Mouse (Mus musculus) mature B cell (primary cell): ENCODE data around the gene Cobll1.
"Not testable (repeated sequence)": the region's sequence is repeated elsewhere in the genome, so short reads cannot be mapped to it uniquely, and the experiment has no call there.

Experiments used
- in situ Hi-C: fragments of 300-500 bp; cut with MboI; formaldehyde crosslinking; loops from 2 replicates; pipeline ENCODE4 v1.14.3; 2019

Cobll1 gene

GRCm38 (mm10) chr2:65238964-65239570, at the start of gene Cobll1:
TSS of gene Cobll1 (minus strand) at chr2:65239403.
- in situ Hi-C loops = no loop called here

- in situ Hi-C loops = no loop called here
Observed at GRCm38 (mm10) chr2:65288696-65289095, 49.5 kb upstream of the Cobll1 start.

GRCm38 (mm10) chr2:65285380-65285779, 46.2 kb upstream of the Cobll1 start:
- in situ Hi-C loops = no loop called here

DNA sequence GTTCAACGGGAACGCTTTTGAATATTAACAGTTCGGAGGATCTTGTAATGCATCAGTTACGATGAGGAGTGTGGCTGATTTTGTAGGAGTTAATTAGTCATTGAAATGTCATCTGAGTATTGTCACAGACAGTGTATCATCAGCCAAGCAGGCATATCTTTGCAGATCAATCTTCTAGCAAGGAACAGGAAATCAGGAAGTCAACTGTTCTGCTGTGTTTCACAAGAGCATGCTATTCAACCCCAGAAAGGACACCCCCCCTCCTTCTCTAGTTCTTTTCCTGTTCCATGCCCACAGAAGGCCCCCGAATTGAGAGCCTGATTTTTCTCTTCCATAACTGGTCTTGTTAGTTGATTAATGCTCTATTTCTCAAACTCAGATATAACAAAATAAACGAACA, 43.8 kb upstream of the Cobll1 start:
- in situ Hi-C loops = no loop called here

DNA sequence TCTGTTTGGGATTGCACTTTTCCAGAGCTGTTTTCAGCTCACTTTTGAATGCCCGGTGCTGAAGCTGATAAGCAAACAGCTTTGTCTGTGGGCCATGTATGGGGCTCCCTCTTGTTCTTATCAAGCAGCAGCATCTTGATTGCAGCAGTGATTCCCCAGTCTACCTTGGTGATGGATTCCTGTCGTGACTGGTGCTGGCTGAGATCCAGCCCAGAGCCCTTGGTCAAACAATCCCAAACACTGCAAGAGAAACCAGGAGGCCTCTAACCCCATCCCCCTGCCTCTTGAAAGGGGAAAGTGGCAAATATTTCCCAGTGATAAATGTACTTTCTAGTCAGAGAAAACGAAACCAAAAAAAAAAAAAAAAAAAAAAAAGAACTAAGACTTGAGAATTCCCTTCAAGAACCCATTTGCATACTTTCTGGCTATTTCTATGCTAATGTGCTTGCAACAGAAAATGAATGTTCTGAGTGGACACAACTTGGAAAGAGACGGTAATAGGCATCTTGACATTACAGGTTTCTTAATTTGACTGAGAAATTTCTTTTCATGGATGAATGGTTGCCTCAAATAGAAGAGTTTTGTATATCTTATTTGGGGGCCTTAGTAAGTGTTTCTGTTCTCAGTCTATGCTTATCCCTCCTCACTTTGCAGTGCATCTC, 40.0 kb upstream of the Cobll1 start:
- in situ Hi-C loops = no loop called here

DNA sequence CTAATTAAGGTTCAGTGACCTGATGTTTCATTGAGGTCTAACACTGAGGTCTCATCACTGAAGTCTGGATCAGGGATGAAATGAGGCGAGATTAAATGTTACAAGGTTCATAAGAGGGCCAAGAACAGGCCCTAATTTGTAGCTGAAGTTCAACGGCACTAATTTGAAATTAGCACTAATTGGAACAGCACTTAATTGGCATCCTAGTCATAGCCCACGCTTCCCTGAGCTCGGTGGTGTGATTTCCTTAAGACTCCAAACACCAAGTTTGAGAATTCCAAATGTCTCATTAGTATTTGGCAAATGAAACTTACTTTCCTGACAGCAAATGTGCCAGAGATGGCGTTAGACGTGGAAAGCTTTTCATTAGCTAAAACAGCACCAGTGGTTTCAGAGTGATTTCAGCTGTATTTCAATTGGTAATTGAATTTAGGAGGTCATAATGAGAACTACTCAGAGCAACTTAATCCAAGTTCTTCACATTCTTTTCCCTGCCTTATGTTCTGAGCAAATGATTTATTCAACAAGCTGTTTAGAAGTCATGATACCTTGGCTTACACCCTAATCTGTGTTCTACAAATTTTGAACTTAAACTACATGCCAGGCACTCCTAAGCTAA, 36.3 kb upstream of the Cobll1 start:
- in situ Hi-C loops = no loop called here

GRCm38 (mm10) chr2:65273910-65274309, 34.7 kb upstream of the Cobll1 start:
- in situ Hi-C loops = no loop called here

DNA sequence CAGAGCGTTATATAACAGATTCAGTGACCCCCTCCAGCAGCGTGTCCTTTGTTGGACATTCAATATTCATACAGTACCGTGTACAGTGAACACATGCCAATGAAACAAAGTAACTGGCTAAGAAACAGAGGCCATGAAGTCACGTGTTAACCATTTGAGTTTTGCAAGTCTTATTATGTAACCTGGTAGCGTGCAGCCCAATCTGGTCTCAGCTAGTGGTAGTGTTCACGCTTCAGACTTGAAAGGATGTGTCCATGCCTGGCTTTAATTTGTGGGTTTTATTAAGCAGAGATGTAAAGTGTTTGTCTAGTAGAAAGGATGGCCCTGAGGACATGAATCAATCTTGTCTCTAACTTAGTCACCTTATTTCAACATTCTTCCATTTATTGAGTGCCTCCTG, 29.5 kb upstream of the Cobll1 start:
- in situ Hi-C loops = no loop called here

GRCm38 (mm10) chr2:65267834-65268233, 28.6 kb upstream of the Cobll1 start:
- in situ Hi-C loops = no loop called here

DNA sequence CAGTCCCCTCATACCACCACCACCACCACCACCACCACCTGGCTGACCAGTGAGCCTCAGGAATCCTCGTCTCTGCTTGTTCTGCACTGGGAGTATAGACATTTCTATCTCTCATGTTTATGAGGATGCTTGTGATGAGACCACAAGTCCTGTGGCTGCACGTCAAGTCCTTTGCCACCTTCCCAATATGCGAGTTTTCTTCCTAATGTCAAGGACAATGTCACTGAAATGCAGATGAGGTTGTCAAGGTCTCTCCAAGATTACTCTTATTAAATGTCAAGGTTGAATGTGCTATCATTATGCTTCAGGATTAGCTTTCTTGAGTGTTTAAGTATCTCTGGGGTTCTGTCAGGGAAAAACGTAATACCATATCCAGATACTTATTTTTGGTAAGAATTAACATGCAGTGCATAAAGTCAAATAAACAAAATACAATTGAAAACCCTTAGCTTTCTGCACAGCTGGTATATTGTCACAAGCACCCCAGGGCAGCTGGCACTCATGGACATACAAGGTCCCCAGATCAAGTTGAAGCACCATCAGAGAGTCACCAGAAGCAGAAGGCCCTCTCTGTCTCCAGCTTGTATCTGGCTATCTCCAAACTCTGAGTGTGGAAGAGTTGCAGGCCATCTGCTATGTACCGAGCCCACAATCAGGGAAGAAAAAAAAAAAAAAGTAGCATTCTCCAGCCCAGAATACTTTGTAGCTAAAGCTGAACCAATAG, 27.5 kb upstream of the Cobll1 start:
- in situ Hi-C loops = no loop called here

- in situ Hi-C loops = no loop called here
Observed at GRCm38 (mm10) chr2:65262251-65262650, 23.0 kb upstream of the Cobll1 start.

DNA sequence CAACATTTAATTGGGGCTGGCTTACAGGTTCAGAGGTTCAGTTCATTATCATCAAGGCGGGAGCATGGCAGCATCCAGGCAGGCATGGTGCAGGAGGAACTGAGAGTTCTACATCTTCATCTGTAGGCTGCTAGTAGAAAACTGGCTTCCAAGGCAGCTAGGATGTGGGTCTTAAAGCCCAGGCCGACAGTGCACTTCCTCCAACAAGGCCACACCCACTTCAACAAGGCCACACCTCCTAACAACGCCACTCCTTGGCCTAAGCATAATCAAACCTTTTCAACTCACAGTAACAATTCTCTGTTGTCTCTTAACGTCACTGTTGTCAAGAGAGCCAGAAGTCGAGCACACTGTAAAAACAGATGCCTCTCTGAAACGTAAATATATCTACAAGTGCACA, 21.6 kb upstream of the Cobll1 start:
- in situ Hi-C loops = not testable (repeated sequence)

- in situ Hi-C loops = no loop called here
Observed at GRCm38 (mm10) chr2:65260400-65260799, 21.2 kb upstream of the Cobll1 start.

GRCm38 (mm10) chr2:65257446-65257845, 18.2 kb upstream of the Cobll1 start:
- in situ Hi-C loops = no loop called here

DNA sequence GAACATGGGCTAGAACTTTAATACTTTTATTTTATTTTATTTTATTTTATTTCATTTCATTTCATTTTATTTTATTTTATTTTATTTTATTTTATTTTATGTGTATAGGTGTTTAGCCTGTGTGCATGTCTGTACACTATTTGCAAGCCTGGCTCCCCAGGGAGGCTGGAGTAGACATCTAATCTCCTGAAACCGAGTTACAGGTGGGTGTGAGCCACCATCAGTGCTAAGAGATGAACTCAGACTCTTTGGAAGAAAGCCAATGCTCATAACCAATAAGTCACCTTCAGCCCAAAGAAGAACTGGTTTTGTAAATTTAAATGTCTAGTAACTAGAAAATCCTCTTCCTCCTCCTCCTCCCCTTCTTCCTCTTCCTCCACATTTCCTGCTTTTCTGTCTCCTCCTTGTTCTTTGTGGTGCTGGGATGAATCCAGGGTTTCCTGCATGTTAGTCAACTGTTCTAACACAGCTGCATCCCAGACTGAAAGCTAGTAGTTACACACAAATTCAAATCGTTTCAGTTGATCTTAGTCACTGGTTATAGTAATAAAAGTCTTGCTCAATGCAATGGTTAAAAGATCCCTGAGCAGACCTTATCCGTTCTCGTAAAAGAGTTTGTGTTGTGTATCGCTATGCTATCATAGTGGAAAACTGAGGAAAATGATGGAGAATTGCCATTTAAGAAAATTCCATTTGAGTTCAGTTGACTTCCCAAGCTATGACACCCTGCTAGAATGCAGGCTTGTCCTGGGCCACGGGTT, 17.5 kb upstream of the Cobll1 start:
- in situ Hi-C loops = no loop called here

GRCm38 (mm10) chr2:65250589-65251104, 11.4 kb upstream of the Cobll1 start:
- in situ Hi-C loops = no loop called here

- in situ Hi-C loops = no loop called here
Observed at GRCm38 (mm10) chr2:65249575-65249974, 10.4 kb upstream of the Cobll1 start.

- in situ Hi-C loops = no loop called here
Observed at GRCm38 (mm10) chr2:65240173-65240745, 1.1 kb upstream of the Cobll1 start.

DNA sequence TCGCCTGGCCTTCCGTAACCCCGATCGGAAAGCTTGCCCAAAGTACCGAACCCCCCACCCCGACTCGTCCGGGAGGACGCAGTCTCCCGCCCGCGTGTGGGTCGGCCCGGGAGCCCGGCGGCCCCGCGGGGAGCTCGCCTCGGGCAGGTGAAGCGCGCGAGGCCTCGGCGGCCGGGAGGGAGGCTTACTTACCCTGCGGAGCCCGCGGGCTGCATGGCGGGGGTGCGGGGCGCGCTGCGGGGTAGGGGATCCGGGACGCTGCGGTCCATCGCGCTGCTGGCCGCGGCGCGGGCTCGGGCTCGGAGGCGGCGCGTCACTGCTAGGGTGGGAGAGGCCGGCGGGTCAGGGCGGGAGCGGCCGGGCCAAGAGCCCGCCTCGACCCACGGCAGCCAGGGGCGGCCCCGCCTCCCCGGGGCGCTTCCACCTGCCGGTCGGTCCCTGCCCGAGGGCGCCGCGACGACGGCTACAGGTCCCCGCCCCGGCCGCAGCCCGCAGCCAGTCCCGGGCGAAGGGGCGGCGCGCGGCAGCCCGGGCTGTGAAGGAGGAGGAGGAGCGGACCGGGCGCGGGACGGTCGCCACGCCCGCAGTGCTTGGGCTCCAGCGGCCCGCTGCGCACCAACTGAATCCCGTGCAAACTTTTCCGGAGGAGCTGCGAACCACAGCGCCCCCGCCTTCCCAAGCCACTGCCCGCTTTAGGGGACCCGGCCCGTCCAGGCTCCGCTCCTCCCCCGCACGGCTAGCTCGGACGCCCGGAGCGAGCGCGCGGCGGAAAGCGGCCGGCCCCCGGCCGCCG, 836 bp downstream of the Cobll1 start:
- in situ Hi-C loops = no loop called here

DNA sequence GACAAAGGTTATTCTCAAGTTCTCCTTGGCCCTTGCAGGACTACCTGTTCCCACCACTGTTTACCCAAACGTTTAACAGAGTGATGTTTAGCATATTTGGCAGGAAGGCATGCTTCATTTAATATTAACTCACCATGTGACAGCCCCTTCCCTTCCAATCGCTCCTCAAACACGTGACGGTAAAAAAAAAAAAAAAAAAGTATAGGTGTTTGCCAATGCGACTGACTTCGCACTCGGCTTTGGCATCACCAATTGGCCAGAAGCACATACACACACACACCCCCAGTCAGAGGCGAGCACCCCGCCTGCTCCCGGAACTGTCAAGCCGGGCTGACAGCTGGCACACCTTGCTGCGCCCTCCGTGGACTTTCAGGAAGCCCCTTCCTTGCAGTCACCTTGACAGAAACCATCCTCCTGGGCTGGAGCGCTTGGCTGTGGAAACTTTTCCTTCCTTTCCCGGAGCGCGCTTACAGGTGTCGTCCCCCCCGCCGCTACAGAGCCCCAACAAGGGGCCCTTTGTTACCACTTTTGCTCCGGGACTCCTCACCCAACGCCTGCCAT, 1.5 kb downstream of the Cobll1 start:
- in situ Hi-C loops = no loop called here
